Mouse (Mus musculus) kidney, embryonic 14.5 days (tissue): Measurements from ENCODE around the gene Gm9844. TPM values are rescaled to one million over a fixed set of nuclear protein-coding genes. Genes with fewer than 3 reads are reported as not detected.

ENCODE experiments used
- ATAC-seq: fragments of 200-750 bp; cut with Nextera tagmentation; 2 replicates; pipeline ENCODE4 v1.8.0; 2017; ENCODE audit warnings: moderate number of reproducible peaks, mild to moderate bottlenecking, moderate TSS enrichment, moderate library complexity; ENCODE audit not compliant: low FRiP score, low TSS enrichment
- H3K27ac ChIP-seq: fragments of 300-500 bp; sonication (generic); 2 replicates; pipeline ENCODE4 v1.5.1; 2014; ENCODE audit warnings: low read depth, mild to moderate bottlenecking, low read length, moderate library complexity, mixed read lengths
- H3K27me3 ChIP-seq: fragments of 300-500 bp; sonication (generic); 2 replicates; pipeline ENCODE4 v1.6.1; 2014; ENCODE audit warnings: mild to moderate bottlenecking, low read length; ENCODE audit not compliant: control insufficient read depth, insufficient read depth
- H3K36me3 ChIP-seq: fragments of 300-500 bp; sonication (generic); 2 replicates; pipeline ENCODE4 v1.6.1; 2014; ENCODE audit warnings: low read length, mixed read lengths; ENCODE audit not compliant: control insufficient read depth, insufficient read depth
- H3K4me1 ChIP-seq: fragments of 300-500 bp; sonication (generic); 2 replicates; pipeline ENCODE4 v1.6.1; 2014; ENCODE audit warnings: low read length, mixed read lengths; ENCODE audit not compliant: control insufficient read depth, insufficient read depth
- H3K4me2 ChIP-seq: fragments of 300-500 bp; sonication (generic); replicated peaks from 2 replicates; pipeline ENCODE4 v1.6.1; 2014; ENCODE audit warnings: low read depth, mild to moderate bottlenecking, low read length
- H3K4me3 ChIP-seq: fragments of 300-500 bp; sonication (generic); 2 replicates; pipeline ENCODE4 v1.5.1; 2014; ENCODE audit warnings: mild to moderate bottlenecking, low read length
- H3K9ac ChIP-seq: fragments of 300-500 bp; sonication (generic); 2 replicates; pipeline ENCODE4 v1.6.1; 2014; ENCODE audit warnings: low read depth, mild to moderate bottlenecking, low read length, moderate library complexity
- H3K9me3 ChIP-seq: fragments of 300-500 bp; sonication (generic); 2 replicates; pipeline ENCODE4 v1.6.1; 2016; ENCODE audit warnings: low read length; ENCODE audit not compliant: control insufficient read depth
- WGBS: fragments of 180-500 bp; shearing (Covaris S2); extraction: QIAGEN DNeasy Blood & Tissue Kit; methylation state at CpG from one replicate; pipeline ENCODE4 v1.1.7; 2014; 5-methylcytosine and 5-hydroxymethylcytosine counted together
- polyA plus RNA-seq: library from polyadenylated mRNA; unstranded; fragments of >200 nt; fragmentation: Nextera tagmentation; extraction: Ambion mirVana; gene quantifications from 2 replicates; pipeline ENCODE4 v1.2.1, GENCODE M21; 2014

Gene Gm9844
- polyA plus RNA-seq, 1 experiment from 2014 or later, result 18.8 TPM

GRCm38 (mm10) chr7:24902630-24903443, 40.8 kb downstream of the Gm9844 start, which contains the start of gene Arhgef1:
Gene Arhgef1 (plus strand): TSS chr7:24902912.
- ATAC-seq, result no peak
- Histone ChIP-seq H3K9me3 (no peaks in the 10 kb centered on the region), H3K9ac (peak within 1 kb of the TSS; percentile 84), H3K4me3 (peak within 1 kb of the TSS; percentile 73), H3K36me3 (no peaks in the 10 kb centered on the region), H3K27me3 (no peaks in the 10 kb centered on the region), H3K4me2 (peak within 1 kb of the TSS; percentile 55), H3K27ac (peak within 1 kb of the TSS; percentile 88), H3K4me1 (peaks cover 23% of the 10 kb centered on the region)
- WGBS, result 9% methylated on average over 31 of the region's 68 CpGs

GRCm38 (mm10) chr7:24903444-24903825, 41.4 kb downstream of the Gm9844 start:
- H3K36me3 ChIP-seq, result peaks cover 4% of the 10 kb centered on the region; the same call in 1 of the 2 replicates
- no peaks in the 10 kb centered on the region for H3K27me3 ChIP-seq
- peak overlapping the region; percentile 55 for H3K4me2 ChIP-seq
- peak overlapping the region; percentile 84 for H3K9ac ChIP-seq
- ATAC-seq, result no peak
- no peaks in the 10 kb centered on the region for H3K9me3 ChIP-seq
- H3K4me1 ChIP-seq, result peaks cover 23% of the 10 kb centered on the region
- H3K27ac ChIP-seq, result peak overlapping the region; percentile 88; the same call in 1 of the 2 replicates
- WGBS, result 27% methylated on average over 10 of the region's 10 CpGs
- peak overlapping the region; percentile 73 for H3K4me3 ChIP-seq

- Histone ChIP-seq H3K27me3 (no peaks in the 10 kb centered on the region), H3K36me3 (peaks cover 10% of the 10 kb centered on the region; the same call in 1 of the 2 replicates), H3K9me3 (no peaks in the 10 kb centered on the region), H3K9ac (peak overlapping the region; percentile 74), H3K4me3 (peak overlapping the region; percentile 73), H3K4me1 (peaks cover 23% of the 10 kb centered on the region), H3K27ac (peak overlapping the region; percentile 30), H3K4me2 (peak overlapping the region; percentile 55)
- WGBS, result 0% methylated on average over 29 of the region's 30 CpGs
- ATAC-seq, result peak; percentile 95
Observed at GRCm38 (mm10) chr7:24904070-24904483, 42.1 kb downstream of the Gm9844 start.

GRCm38 (mm10) chr7:24904936-24905335, 42.9 kb downstream of the Gm9844 start:
- peak overlapping the region; percentile 30; the same call in 1 of the 2 replicates for H3K27ac ChIP-seq
- H3K27me3 ChIP-seq, result no peaks in the 10 kb centered on the region
- H3K36me3 ChIP-seq, result peaks cover 18% of the 10 kb centered on the region; the same call in 1 of the 2 replicates
- 14% methylated on average over 3 of the region's 3 CpGs for WGBS
- no peaks in the 10 kb centered on the region for H3K9me3 ChIP-seq
- H3K4me1 ChIP-seq, result peaks cover 23% of the 10 kb centered on the region
- peak overlapping the region; percentile 74; the same call in 1 of the 2 replicates for H3K9ac ChIP-seq
- peak overlapping the region; percentile 73 for H3K4me3 ChIP-seq
- H3K4me2 ChIP-seq, result peak overlapping the region; percentile 55
- ATAC-seq, result no peak

GRCm38 (mm10) chr7:24906551-24906950, 44.5 kb downstream of the Gm9844 start:
- ATAC-seq, result no peak

DNA sequence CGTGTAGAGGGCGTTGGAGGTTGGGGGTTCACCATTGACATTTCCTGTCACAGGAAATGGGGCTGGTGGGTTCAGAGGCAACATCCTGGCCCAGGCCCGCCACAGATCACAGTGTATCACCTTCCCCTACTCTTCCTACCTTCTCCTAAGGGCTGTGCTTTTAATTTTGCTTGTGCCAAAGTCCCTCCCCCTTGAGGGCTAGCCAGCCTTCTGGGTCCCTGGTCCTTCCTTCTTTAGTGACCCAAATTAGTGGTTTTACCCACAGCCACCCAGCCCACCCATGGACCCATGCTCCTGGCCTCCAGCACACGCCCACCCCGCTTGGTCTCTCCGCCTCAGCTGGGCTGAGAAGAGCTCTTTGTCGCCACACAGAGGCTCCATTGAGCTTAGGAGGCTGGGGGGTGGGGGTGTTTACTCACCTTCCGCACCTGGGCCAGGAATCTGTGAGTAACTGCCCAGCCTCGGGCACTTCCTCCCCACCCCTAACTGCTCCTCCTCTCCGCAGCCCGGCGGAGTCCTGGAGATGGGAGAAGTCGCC, 45.3 kb downstream of the Gm9844 start:
- H3K27me3 ChIP-seq, result no peaks in the 10 kb centered on the region
- ATAC-seq, result no peak
- 21% methylated on average over 13 of the region's 13 CpGs for WGBS
- peaks cover 18% of the 10 kb centered on the region for H3K4me1 ChIP-seq
- peak overlapping the region; percentile 42; the same call in 1 of the 2 replicates for H3K27ac ChIP-seq
- no peak overlapping the region for H3K4me3 ChIP-seq
- H3K9me3 ChIP-seq, result no peaks in the 10 kb centered on the region
- no peak overlapping the region for H3K9ac ChIP-seq
- 0 out of 2 replicates have a peak overlapping the region, but pooled peaks have one; percentile 3 for H3K4me2 ChIP-seq
- H3K36me3 ChIP-seq, result peaks cover 32% of the 10 kb centered on the region; the same call in 1 of the 2 replicates

More at GRCm38 (mm10) chr7:24906551-24906950, 44.5 kb downstream of the Gm9844 start:
- H3K4me1 ChIP-seq, result peaks cover 23% of the 10 kb centered on the region
- no peak overlapping the region for H3K9ac ChIP-seq
- H3K9me3 ChIP-seq, result no peaks in the 10 kb centered on the region
- H3K4me2 ChIP-seq, result no peak overlapping the region
- H3K27ac ChIP-seq, result no peak overlapping the region; the same call in 1 of the 2 replicates
- 21% methylated on average over 6 of the region's 6 CpGs for WGBS
- H3K36me3 ChIP-seq, result peaks cover 25% of the 10 kb centered on the region; the same call in 1 of the 2 replicates
- H3K4me3 ChIP-seq, result no peak overlapping the region
- H3K27me3 ChIP-seq, result no peaks in the 10 kb centered on the region

Other genes starting within 250 kb of the Gm9844 start
- gene Lypd3, start 225.7 kb upstream of the Gm9844 start, polyA plus RNA-seq, result 0.27 and 0.76 TPM in 2 replicates
- gene Tex101, start 185.5 kb upstream of the Gm9844 start, polyA plus RNA-seq, result not detected in 2 replicates
- gene BC049730, start 153.0 kb upstream of the Gm9844 start, polyA plus RNA-seq, result not detected in 2 replicates
- not detected in 2 replicates for gene Gm4763, start 135.3 kb upstream of the Gm9844 start, polyA plus RNA-seq
- gene Cd177, start 101.9 kb upstream of the Gm9844 start, polyA plus RNA-seq, result 0.24 and 0.36 TPM in 2 replicates
- 0.39 and 0.41 TPM in 2 replicates for gene Ceacam10, start 85.0 kb upstream of the Gm9844 start, polyA plus RNA-seq
- gene Lypd4, start 7.7 kb downstream of the Gm9844 start, polyA plus RNA-seq, result not detected in 2 replicates
- gene Dmrtc2, start 7.8 kb downstream of the Gm9844 start, polyA plus RNA-seq, result not detected in 2 replicates
- gene Rps19, start 22.2 kb downstream of the Gm9844 start, polyA plus RNA-seq, result 2,731 and 3,572 TPM in 2 replicates
- gene Cd79a, start 35.2 kb downstream of the Gm9844 start, polyA plus RNA-seq, result 1.5 and 1.6 TPM in 2 replicates
- gene Arhgef1, start 40.7 kb downstream of the Gm9844 start, polyA plus RNA-seq, result 67.5 and 91.2 TPM in 2 replicates
- not detected in 2 replicates for gene Gm4881, start 82.3 kb downstream of the Gm9844 start, polyA plus RNA-seq
- 129 and 144 TPM in 2 replicates for gene Rabac1, start 110.5 kb downstream of the Gm9844 start, polyA plus RNA-seq
- gene Atp1a3, start 143.7 kb downstream of the Gm9844 start, polyA plus RNA-seq, result 0.27 and 0.68 TPM in 2 replicates
- gene Grik5, start 210.1 kb downstream of the Gm9844 start, polyA plus RNA-seq, result 13.2 and 14.2 TPM in 2 replicates
- 21.9 and 33.4 TPM in 2 replicates for gene Zfp574, start 210.4 kb downstream of the Gm9844 start, polyA plus RNA-seq